Mouse (Mus musculus): ENCODE data around the gene Irs2.

The Irs2 gene

DNA sequence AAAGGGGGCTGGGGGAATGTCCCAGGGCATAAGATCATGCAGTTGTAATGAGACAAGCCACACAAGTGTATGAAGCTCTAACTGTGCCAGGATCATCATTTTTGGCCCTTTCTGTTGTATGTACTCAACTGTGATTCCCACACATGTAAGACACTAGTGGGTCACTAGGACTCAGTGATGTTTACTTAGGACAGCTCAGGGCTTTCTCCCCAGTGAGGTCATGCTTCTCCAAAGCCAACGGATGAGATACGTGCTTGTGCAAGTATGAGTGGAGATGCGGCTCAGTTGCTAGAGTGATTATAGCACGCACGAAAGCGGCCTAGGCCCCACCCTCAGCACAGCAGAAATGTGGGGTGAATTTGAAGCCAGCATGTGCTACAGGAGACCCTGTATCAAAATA lies 27.4 kb downstream of the Irs2 start:
- DNase-seq: no peak

- DNase-seq: no peak
These were observed 28.3 kb downstream of the Irs2 start for GRCm38 (mm10) chr8:10979916-10980315.

DNA sequence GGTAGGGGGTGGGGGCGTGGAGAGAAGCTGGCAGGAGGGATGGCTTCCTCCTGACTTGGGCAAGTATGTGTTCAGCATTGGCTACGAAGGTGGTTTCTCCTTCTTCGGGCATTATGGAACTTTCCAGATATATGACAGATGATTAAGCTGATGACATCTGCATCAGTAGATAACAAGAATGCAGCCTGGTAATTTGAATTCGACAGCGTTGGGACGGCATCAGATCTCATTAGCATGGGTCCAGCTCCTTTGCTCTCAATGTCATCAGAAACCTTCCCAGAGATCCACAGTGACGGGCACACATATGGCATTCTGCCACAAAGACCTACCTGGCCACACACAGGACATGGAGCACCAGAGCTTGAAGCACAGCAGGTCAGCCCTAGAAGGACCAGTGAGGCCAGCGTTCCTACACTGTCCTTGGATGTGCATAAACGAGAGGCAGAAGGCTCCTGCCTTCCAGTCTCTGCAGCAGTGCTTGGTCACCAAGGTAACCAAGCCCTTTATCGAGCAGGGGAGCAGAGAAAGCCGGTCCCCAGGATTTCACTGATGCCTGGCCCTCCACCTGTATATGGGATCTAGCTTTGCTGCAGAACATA lies 29.0 kb downstream of the Irs2 start:
- DNase-seq: no peak

DNA sequence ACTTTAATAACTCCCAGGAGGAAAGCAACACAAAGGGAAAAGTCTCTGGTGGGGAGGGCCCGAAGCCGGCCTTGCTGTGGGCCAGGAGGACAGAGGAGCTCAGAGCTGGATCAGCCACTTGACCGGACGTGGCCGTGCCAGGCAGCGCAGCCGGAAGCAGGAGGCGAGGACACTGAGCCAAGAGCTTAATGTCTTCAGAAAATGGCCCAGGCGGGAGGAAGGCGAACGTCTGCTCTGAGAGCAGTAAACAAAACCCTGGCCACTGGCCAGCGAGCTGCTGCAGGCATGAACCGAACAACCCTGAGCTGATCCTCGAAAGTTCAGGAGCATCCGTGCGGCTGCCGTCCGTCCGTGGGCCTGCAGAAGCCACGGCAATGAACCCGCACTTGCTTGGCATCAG lies 29.9 kb downstream of the Irs2 start:
- DNase-seq: peak; percentile 86 to 92

DNA sequence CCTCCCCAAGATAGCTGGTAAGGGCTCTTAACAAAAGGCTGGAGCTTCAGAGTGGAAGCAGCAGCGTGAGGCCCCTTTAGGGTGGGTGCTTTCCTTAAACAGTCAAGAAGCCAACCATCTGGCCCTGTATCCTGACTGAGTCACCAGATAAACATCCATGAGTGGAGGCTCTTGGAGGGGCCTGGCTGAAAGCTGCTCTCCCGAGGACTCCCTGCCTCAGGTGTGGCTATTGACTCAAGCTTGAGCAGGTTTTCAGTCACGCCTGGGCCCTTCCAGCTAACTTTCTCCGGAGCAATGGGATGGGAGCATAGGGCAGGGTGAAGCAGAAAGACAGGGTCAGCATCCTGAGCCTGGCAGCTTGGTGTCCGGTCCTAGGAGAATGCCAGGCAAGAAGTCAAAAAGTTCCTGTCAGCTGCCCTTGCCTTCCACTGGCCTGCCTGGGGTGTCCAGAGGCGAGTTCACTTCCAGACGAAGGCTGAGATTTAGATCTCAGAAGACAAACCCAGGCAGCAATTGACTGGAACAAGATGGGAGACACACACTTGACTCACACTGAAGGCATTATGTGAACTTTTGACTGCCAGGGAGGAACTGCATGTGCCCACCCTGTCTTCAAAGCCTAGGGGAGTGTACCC lies 30.4 kb downstream of the Irs2 start:
- peak; percentile 61 to 82 for DNase-seq

DNA sequence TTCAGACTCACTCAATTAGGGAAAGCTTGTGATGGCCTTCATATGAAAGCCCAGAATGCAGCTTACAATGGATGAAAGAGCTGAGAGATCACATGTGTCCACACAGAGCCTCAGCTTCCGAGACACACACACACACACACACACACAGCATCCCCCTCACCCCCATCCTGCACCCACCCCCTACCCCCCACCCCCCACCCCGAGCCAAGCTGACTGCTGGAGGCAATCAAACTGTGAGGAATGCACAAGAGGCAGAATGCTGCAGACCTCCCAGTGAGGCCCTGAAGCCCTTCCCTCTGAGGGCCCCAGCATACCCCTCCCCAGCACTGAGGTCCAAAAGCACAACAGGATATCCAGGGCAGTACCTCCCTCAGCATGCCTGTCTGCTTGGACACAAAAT lies 33.6 kb downstream of the Irs2 start:
- DNase-seq: peak in 1 of 2 experiments; percentile 27

DNA sequence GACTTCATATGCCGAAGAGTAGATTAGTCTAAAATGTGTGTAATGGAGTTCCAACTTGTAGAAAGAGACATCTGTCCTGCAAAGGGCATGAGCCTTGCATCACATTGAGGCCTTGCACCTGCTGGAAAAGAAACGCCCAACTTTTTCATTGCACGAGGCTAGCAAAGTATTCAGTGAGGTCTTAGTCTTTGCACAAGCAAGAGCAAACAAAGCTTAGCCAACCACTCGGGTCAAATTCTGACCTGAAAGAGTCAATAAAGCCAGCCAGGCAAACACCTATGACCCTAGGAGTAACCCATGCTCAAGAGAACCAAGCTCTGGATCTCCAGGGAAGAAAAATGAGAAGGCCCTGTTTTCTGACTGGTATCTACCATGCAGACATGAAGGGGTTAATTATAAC lies 34.1 kb downstream of the Irs2 start:
- peak in 1 of 2 experiments; percentile 11 for DNase-seq

DNA sequence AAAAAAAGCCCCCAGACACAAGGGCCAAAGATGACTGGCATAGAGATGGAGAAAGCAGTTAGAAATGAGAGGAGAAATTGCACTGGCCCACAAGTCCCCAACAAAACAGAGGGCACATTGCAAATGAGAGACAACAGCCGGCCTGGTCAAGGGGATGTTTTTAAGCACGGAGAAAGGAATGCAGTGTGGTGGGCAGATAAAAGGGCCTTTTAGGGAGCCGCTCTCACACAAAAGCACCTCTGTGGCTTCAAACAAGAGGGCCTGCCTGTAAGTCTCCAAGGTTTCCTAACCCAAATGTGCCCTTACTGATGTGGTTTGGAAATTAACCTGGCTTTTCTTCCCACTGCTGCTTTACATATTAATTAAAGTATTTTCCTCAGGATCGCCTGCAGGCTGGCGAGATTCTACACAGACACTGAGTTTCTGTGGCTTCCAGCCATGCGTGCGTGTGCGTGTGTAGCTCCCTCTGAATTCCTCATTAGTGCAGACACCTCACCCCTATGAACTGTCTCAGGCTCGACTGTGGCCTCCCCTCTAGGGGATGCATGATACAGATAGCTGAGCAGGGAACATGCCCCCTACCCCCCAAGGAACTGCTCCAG lies 35.3 kb downstream of the Irs2 start:
- no peak for DNase-seq

DNA sequence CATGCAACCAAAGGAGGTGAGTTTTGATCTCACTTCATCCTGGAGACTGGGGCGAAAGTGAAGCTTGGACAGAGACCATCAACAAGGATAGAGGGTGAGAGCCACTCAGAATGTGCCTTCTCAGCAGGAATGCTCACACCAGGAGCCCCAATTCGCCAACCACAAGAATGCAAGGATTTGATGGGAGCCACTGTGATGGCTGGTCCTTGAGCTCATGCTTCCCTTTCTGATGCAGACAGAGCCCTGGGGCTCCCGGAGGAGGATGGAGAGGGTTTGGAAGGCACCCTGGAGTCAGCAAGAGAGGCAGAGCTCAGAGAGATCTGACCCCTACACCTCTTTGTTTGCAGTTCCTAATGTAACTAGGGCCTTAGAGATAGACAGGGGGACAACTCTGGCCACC lies 36.3 kb downstream of the Irs2 start:
- DNase-seq: no peak

- no peak for DNase-seq
These were observed 36.7 kb downstream of the Irs2 start for GRCm38 (mm10) chr8:10971509-10971908.

DNA sequence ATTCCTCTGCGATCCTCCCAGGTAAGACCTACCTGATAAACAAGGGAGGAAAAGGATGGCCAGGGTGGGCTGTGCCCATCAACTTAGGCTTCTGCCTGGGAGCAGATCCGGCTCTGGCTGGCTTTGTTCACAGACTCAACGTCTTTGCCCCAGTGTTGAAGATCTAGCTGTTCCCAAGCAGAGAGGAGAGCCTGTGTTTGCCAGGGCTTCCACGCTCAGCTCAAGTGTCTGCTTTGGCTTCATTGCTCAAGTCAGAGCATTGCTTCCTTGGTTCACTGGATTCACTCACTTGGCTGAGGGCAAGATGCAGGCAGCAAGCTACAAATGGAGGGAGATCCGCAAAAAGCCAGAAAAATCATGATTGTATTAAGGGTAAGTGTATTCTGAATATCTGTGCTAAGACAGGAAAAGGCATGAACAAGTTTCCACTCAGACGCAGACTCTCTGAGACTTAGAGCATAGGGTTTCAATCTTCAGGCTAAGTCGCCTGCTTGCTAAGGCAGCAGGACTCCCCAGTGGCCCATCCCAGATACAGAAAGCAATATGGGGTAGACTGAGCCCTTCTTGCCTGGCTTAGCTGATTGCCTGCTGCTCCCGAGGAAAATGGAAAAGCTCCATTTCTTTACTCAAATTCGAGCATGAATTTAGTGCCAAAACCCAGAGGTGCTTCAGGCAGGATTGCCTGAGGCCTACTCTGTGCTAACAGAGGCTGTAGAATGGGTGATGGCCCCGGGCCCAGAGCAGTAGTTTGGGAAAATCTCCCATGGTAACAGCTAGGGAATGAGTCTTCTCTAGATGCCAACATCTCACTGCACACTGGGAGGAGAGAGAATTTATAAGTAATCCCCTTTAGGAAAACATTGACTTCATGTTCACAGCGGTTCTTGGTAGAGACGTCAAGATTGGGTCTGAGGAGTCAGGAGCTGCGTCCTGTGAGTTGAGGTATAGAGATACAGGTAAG lies 37.5 kb downstream of the Irs2 start:
- DNase-seq: peak in 1 of 2 experiments; percentile 56

GRCm38 (mm10) chr8:10968687-10969086 lies 39.6 kb downstream of the Irs2 start:
- DNase-seq: no peak

DNA sequence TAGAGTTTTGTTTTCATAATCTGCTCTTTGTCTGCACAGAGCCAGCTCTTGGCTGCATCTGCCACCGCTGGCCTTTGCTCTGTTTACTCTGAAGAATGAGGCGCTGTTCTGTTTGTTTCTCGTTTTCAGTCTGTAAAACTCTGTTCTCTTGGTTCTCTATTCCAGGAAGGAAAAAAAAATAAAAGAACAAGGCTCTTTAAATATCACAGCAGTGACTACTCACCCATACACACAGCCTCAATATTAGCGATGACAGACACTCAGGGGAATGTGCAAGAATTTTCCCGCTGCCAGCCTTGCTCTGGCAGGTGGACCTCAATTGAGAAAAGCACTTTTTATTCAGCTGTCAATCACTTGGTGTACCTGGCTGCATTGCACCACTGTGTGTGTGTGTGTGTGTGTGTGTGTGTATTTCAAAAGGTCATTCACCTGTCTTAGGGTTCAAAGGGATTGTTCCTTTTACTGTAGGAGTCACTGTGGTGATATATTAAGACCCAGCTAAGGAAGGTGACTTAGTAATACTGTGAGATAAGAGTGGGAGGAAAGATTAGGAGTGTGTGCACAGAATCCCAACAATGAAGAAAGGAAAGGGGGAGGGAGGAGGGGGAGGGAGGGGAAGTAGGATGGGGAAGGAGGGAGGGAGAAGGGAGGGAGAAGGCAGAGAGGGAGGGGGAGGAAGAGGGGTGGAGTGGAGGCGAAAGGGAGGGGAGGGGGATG lies 42.7 kb downstream of the Irs2 start:
- DNase-seq: peak in 1 of 2 experiments; percentile 47

GRCm38 (mm10) chr8:10964511-10965099 lies 43.7 kb downstream of the Irs2 start:
- no peak for DNase-seq

- DNase-seq: peak; percentile 41 to 56
These were observed 46.3 kb downstream of the Irs2 start for GRCm38 (mm10) chr8:10961989-10962388.

DNA sequence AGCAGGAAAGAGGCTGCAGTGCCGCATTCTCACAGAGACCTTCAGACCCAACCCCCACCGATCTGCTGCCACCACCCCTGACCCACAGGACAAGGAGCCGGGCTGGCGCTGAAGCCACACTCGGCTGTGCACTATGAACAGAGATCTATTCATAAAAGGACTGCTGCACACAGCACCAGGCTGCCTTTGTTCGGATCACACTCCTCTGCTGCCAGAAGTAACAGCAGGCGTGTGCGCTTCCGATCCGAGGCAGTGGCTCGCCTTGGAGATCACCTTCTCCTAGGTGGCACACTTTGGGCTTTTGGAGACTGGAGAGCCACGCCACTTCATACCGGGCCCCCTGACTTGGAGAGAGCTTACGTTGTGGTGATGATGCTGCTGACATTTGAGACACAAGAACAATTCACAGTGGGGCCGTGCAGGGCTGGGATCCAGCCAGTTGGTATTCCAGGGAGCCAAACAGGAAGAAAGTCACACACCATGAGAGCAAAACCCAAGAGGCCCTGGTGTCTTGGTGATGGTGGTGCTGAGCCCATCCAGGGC lies 47.9 kb downstream of the Irs2 start:
- DNase-seq: peak; percentile 33 to 51

GRCm38 (mm10) chr8:10957292-10957955 lies 50.8 kb downstream of the Irs2 start:
- no peak for DNase-seq

GRCm38 (mm10) chr8:10953346-10954053 lies 54.8 kb downstream of the Irs2 start:
- DNase-seq: peak; percentile 81 to 91

- no peak for DNase-seq
These were observed 55.6 kb downstream of the Irs2 start for GRCm38 (mm10) chr8:10952706-10953105.

DNA sequence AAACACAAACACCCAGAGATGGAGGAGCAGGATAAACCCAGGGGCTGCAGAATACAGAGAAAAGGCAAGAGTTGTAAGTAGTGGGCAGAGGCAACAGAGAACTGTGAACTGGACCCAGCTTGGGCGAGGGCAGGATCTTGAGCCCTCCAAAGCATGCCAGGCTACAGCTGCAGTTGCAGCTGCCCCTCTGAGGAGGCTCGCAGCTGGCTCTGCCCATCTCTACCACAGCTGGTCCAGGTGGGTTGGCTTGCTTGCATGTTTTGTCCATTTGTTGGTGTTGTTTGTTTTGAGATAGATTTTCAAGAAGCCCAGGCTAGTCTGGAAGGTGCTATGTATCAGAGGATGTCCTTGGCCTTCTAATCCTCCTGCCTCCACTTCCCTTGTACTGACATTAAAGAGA lies 56.0 kb downstream of the Irs2 start:
- no peak for DNase-seq

- no peak for DNase-seq
These were observed 56.7 kb downstream of the Irs2 start for GRCm38 (mm10) chr8:10951567-10951966.
